ENCODE assay signal across 7 mouse cellular contexts in genomic region chr1:36596114-36596513, GRCm38 (mm10). TPM values are rescaled to one million over a fixed set of nuclear protein-coding genes. Genes with fewer than 3 reads are reported as not detected.
DNase-seq lines count a peak whose midpoint lies in the region; ATAC-seq and TF ChIP-seq lines count a peak whose summit lies in the region.

No protein-coding gene starts in this region.

- no peaks in the 10 kb centered on the region for H3K9me3 ChIP-seq in forebrain, embryonic 12.5 days
- H3K9me3 ChIP-seq in lung, postnatal 0 days (ENCODE audit: low read length) = no peaks in the 10 kb centered on the region
- no peaks in the 10 kb centered on the region for H3K9me3 ChIP-seq in stomach, embryonic 14.5 days (ENCODE audit: control insufficient read depth, low read depth, low read length)

- 12% methylated on average over 4 of the region's 4 CpGs for whole genome bisulfite sequencing in forebrain, embryonic 12.5 days
- WGBS in lung, postnatal 0 days = 24% methylated on average over 4 of the region's 4 CpGs
- 47% methylated on average over 4 of the region's 4 CpGs for WGBS in stomach, embryonic 14.5 days

- no peaks in the 10 kb centered on the region for H3K36me3 ChIP-seq in forebrain, embryonic 12.5 days (replicated peaks)
- H3K36me3 ChIP-seq in lung, postnatal 0 days (ENCODE audit: insufficient read depth, low read length) = no peaks in the 10 kb centered on the region
- no peaks in the 10 kb centered on the region for H3K36me3 ChIP-seq in stomach, embryonic 14.5 days (ENCODE audit: control insufficient read depth, insufficient read depth, low read length)

- 0 out of 2 replicates have a peak, but pooled peaks have one; percentile 63 for ATAC-seq in forebrain, embryonic 12.5 days (ENCODE audit: low FRiP score)
- peak; percentile 87 for ATAC-seq in lung, postnatal 0 days
- peak; percentile 64; the same call in 1 of the 2 replicates for ATAC-seq in stomach, embryonic 14.5 days (ENCODE audit: insufficient number of reproducible peaks, insufficient read depth, low FRiP score, low read depth)

- no peak overlapping the region for H3K4me2 ChIP-seq in forebrain, embryonic 12.5 days
- no peak overlapping the region for H3K4me2 ChIP-seq in lung, postnatal 0 days (replicated peaks; ENCODE audit: low read depth, low read length)
- H3K4me2 ChIP-seq in stomach, embryonic 14.5 days (replicated peaks; ENCODE audit: low read depth, low read length) = no peak overlapping the region

- DNase-seq in 416B (ENCODE audit: low read depth) (peak; percentile 86), R1 (ENCODE audit: low read depth, low spot score) (peak; percentile 80)
- DNase-seq in kidney, adult 9 months = peak; percentile 65
- DNase-seq in lung, postnatal 0 days (ENCODE audit: low spot score) = peak; percentile 91
- DNase-seq in c-Kit-positive CD71-positive TER-119-positive erythroid progenitor cells, embryonic 14.5 days (ENCODE audit: low spot score) = no peak

- H3K9ac ChIP-seq in forebrain, embryonic 12.5 days = no peak overlapping the region
- H3K9ac ChIP-seq in lung, postnatal 0 days (replicated peaks; ENCODE audit: low read depth) = no peak overlapping the region
- no peak overlapping the region for H3K9ac ChIP-seq in stomach, embryonic 14.5 days (replicated peaks; ENCODE audit: low read depth, low read length)

- TF ChIP-seq EP300 in lung, postnatal 0 days (IDR thresholded peaks at IDR 0.05) = 0 out of 2 replicates have a peak, but pooled peaks have one; percentile 4

- H3K4me1 ChIP-seq in forebrain, embryonic 12.5 days = peaks cover 14% of the 10 kb centered on the region
- peaks cover 3% of the 10 kb centered on the region; the same call in 1 of the 2 replicates for H3K4me1 ChIP-seq in lung, postnatal 0 days (ENCODE audit: insufficient read depth, low read depth, low read length)
- H3K4me1 ChIP-seq in stomach, embryonic 14.5 days (ENCODE audit: control insufficient read depth, insufficient read depth, low read length) = peaks cover 13% of the 10 kb centered on the region

- TF ChIP-seq CTCF in lung, postnatal 0 days (IDR thresholded peaks at IDR 0.05) = no peak

- no peak overlapping the region for H3K4me3 ChIP-seq in forebrain, embryonic 12.5 days (replicated peaks)
- no peak overlapping the region for H3K4me3 ChIP-seq in lung, postnatal 0 days (ENCODE audit: low read depth, low read length)
- H3K4me3 ChIP-seq in stomach, embryonic 14.5 days (ENCODE audit: low read depth, low read length) = no peak overlapping the region

- no peak overlapping the region for H3K27ac ChIP-seq in forebrain, embryonic 12.5 days
- peak overlapping the region; percentile 71 for H3K27ac ChIP-seq in lung, postnatal 0 days (ENCODE audit: low read length)
- H3K27ac ChIP-seq in stomach, embryonic 14.5 days (ENCODE audit: low read length) = peak overlapping the region; percentile 71; the same call in 1 of the 2 replicates

- peaks cover 16% of the 10 kb centered on the region; the same call in 1 of the 2 replicates for H3K27me3 ChIP-seq in forebrain, embryonic 12.5 days
- H3K27me3 ChIP-seq in lung, postnatal 0 days (replicated peaks; ENCODE audit: insufficient read depth, low read length) = no peaks in the 10 kb centered on the region
- H3K27me3 ChIP-seq in stomach, embryonic 14.5 days (ENCODE audit: control insufficient read depth, insufficient read depth, low read length) = no peaks in the 10 kb centered on the region

RNA-seq across cellular contexts. Expression of gene Sema4c, which starts 38.0 kb away (rescaled TPM):
- polyA plus RNA-seq in forebrain, embryonic 12.5 days (2016; fragmentation: Nextera tagmentation; extraction: Ambion mirVana) = 29.8 and 31.7 TPM in 2 replicates
- 11.7 and 15.0 TPM in 2 replicates for polyA plus RNA-seq in lung, postnatal 0 days (2015; fragmentation: Nextera tagmentation; extraction: Ambion mirVana)
- 4.2 and 4.3 TPM in 2 replicates for polyA plus RNA-seq in stomach, embryonic 14.5 days (2014; fragmentation: Nextera tagmentation; extraction: Ambion mirVana)

RNA-seq across cellular contexts. Expression of gene Ankrd39, which starts 48.9 kb away (rescaled TPM):
- 16.7 and 17.9 TPM in 2 replicates for polyA plus RNA-seq in forebrain, embryonic 12.5 days (2016; fragmentation: Nextera tagmentation; extraction: Ambion mirVana)
- 19.4 and 23.1 TPM in 2 replicates for polyA plus RNA-seq in lung, postnatal 0 days (2015; fragmentation: Nextera tagmentation; extraction: Ambion mirVana)
- polyA plus RNA-seq in stomach, embryonic 14.5 days (2014; fragmentation: Nextera tagmentation; extraction: Ambion mirVana) = 26.2 and 30.4 TPM in 2 replicates

RNA-seq across cellular contexts. Expression of gene Gm42417, which starts 56.9 kb away (rescaled TPM):
- polyA plus RNA-seq in forebrain, embryonic 12.5 days (2016; fragmentation: Nextera tagmentation; extraction: Ambion mirVana) = 0.50 TPM in 1 of 2 replicates, not detected in the other
- 0.62 TPM in 1 of 2 replicates, not detected in the other for polyA plus RNA-seq in lung, postnatal 0 days (2015; fragmentation: Nextera tagmentation; extraction: Ambion mirVana)
- polyA plus RNA-seq in stomach, embryonic 14.5 days (2014; fragmentation: Nextera tagmentation; extraction: Ambion mirVana) = 0.39 TPM in 1 of 2 replicates, not detected in the other

RNA-seq across cellular contexts. Expression of gene Ankrd23, which starts 59.4 kb away (rescaled TPM):
- polyA plus RNA-seq in forebrain, embryonic 12.5 days (2016; fragmentation: Nextera tagmentation; extraction: Ambion mirVana) = 14.8 and 15.0 TPM in 2 replicates
- 6.2 and 10.5 TPM in 2 replicates for polyA plus RNA-seq in lung, postnatal 0 days (2015; fragmentation: Nextera tagmentation; extraction: Ambion mirVana)
- polyA plus RNA-seq in stomach, embryonic 14.5 days (2014; fragmentation: Nextera tagmentation; extraction: Ambion mirVana) = 16.8 and 19.4 TPM in 2 replicates
